Mouse (Mus musculus): ENCODE results near the gene Olfr1475.
"Not testable (repeated sequence)": the region's sequence is repeated elsewhere in the genome, so short reads cannot be mapped to it uniquely, and the experiment has no call there.

The Olfr1475 gene

DNA sequence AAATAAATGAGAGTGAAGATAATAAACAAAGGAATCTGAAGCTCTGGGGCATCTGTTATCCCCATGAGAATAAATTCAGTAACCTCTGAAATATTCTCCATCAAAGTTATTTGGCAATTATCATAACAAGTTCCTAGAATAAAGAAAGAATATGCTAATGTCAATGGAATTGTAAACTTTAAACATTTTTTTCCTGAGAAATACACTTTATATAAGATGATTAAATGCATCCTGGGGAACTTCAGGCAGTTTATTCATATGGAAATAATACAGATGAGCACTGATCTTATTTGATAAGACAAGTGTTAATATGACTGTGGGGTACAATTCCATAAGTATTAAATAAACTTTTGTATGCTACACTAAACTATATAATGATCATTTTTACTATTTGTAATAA is at the start of gene Olfr1475:
Gene Olfr1475, minus strand, starts transcription at position 101 of the 400 bp plus-strand sequence.
- DNase-seq (ENCODE audit: low read depth): no peak

DNA sequence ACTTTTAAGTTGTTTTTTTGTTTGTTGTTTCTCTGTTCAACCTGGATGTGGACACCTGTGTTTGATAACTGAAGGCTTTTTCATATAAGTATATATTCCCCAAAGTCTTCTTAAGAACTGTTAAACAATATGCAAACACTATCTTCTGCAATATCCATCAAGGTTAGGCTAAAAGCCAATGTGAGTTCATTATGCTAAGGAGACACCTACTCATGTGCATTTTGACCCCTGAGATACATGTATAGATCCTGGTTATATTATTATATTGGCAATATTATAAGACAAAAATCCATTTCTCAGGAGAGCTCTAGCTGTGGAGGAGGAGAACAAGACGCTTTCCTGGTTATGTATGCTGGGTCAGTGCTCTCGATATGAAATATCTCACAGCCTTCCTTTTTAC is 47.6 kb upstream of the Olfr1475 start, which contains the start of gene Olfr1480:
Gene Olfr1480, plus strand, starts transcription at position 301 of the 400 bp plus-strand sequence.
- DNase-seq (ENCODE audit: low read depth): no peak

DNA sequence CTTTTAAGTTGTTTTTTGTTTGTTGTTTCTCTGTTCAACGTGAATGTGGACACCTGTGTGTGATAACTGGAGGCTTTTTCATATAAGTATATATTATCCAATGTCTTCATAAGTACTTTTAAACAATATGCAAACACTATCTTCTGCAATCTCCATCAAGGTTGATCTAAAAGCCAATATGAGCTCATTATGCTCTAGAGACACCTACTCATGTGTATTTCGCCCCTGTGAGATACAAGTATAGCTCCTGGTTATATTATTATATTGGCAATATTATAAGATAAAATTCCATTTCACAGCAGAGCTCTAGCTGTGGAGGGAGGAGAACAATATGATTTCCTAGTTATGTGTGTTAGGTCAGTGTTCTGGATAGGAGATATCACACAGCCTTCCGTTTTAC is 20.2 kb upstream of the Olfr1475 start, which contains the start of gene Olfr1477:
Gene Olfr1477, plus strand, starts transcription at position 301 of the 400 bp plus-strand sequence.
- DNase-seq (ENCODE audit: low read depth): no peak

DNA sequence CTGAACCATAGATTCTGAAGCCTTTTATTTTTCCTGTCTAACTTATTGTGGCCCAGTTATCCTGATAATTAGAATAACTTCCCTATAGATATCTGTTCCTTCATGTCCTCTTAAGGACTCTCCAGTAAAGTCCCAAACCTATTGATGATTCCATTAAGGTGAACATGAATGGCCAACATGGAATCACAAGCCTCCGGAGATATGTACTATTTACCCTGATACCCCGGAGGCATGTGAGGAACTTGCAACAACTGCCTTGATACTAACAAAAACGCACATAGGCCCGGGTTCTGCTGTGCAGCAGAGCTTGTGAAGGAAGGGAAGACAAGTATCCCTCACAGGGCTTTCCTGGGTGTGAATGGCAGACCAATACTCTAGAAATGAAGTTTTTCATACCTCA is 10.7 kb downstream of the Olfr1475 start, which contains the start of gene Olfr1474:
Gene Olfr1474, plus strand, starts transcription at position 301 of the 400 bp plus-strand sequence.
- not testable (repeated sequence) for DNase-seq (ENCODE audit: low read depth)

DNA sequence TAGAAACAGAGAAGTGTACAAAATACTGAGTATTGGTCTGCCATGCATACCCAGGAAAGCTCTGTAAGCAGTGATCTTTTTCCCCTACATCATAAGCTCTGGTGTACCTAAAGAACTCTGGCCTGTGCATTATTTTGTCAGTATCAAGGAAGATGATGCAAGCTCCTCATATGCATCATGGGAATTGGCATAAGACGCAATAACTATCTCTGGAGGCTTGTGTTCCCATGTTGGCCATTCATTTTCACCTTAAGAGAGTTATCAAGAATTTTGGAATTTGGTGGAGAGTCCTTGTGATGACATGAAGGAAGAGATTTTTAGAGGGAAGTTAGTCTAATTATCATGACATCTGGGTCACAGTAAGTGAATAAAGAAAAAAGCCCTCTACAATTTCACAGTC is 24.0 kb downstream of the Olfr1475 start, which contains the start of gene Olfr1472:
Gene Olfr1472, minus strand, starts transcription at position 101 of the 400 bp plus-strand sequence.
- DNase-seq (ENCODE audit: low read depth): no peak

DNA sequence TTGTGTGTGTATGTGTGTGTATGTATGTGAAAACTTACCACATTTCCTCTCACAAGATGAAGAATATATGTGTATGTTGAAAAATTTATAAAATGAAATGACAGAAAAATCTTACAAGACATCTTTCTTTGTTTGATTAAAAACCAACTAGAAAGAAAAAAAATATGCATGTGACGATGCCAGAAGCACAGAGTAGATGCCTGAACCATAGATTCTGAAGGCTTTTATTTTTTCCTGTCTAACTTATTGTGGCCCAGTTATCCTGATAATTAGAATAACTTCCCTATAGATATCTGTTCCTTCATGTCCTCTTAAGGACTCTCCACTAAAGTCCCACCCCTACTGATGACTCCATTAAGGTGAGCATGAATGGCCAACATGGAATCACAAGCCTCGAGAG is 36.9 kb downstream of the Olfr1475 start, which contains the start of gene Olfr1471:
Gene Olfr1471, plus strand, starts transcription at position 301 of the 400 bp plus-strand sequence.
- DNase-seq (ENCODE audit: low read depth): not testable (repeated sequence)
